In the genomic region with DNA sequence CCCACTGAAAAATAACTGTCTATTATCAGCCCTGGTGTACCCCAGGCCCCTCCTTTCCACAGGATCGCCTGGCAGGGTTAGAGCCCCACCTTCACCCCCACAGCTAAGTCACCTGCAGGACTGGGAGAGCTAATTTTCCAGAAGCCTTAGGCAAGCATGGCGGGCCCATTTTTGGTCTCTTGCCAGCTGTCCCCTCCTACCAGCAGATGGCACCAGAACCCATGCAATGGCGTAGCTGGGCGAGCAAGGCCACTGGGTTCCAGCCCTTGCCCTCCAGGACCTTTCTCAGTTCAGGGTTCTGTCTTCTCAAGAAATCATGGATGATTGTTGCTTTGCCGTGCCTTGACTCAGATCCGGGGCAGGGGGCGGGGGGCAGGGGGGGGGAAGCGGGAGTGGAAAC, we compare ENCODE assay signal across 9 mouse cellular contexts. TPM values are rescaled to one million over a fixed set of nuclear protein-coding genes. Genes with fewer than 3 reads are reported as not detected.
A peak's percentile ranks its signal among the peaks of the same experiment; 100 is the strongest.
DNase-seq lines count a peak whose midpoint lies in the region; TF ChIP-seq lines count a peak whose summit lies in the region.
"Had no signal": no experiment of that assay in that cellular context is flagged by ENCODE, and none has a peak within 500 bp of the region (broad histone marks: within the 10 kb centered on the region; RNA-seq: fewer than 3 reads in every experiment).

No protein-coding gene starts in this region.

- TF ChIP-seq POLR2A in lung, adult 2 months (IDR thresholded peaks at IDR 0.05; ENCODE audit: borderline replicate concordance, extremely low read depth, low read depth, low read length): no peak

- whole genome bisulfite sequencing in lung, adult 2 months: 63% methylated on average over 8 of the region's 8 CpGs

- no peak overlapping the region for H3K4me3 ChIP-seq in lung, adult 2 months (replicated peaks; ENCODE audit: extremely low read depth, low read depth, low read length)
- H3K4me3 ChIP-seq: lung, embryonic 15.5 days had no signal

- DNase-seq in ovary, postnatal 36 days (ENCODE audit: low spot score): peak; percentile 67
- DNase-seq in ovary, adult 18-20 months (ENCODE audit: low spot score): no peak
- DNase-seq in adrenal gland, adult 8-10 months: peak; percentile 24
- DNase-seq in embryo, embryonic 11 days: peak; percentile 69
- peak; percentile 40 to 67 for DNase-seq in kidney, adult 8-10 months
- DNase-seq in lung, adult 2 months: peak; percentile 70
- DNase-seq in retina, postnatal 7 days (ENCODE audit: low read depth, low spot score): peak; percentile 69
- no peak for DNase-seq in spleen, postnatal 4 days (ENCODE audit: low spot score in 2 of 2)

- TF ChIP-seq CTCF in lung, adult 2 months (IDR thresholded peaks at IDR 0.05; ENCODE audit: insufficient read depth, low read length): peak; percentile 66

- H3K4me1 ChIP-seq in lung, adult 2 months (ENCODE audit: control insufficient read depth, insufficient read depth, low read length): no peaks in the 10 kb centered on the region

RNA-seq across cellular contexts. Expression of a gene that starts 40.0 kb away (rescaled TPM):
- 10 to 100 TPM; 15.4 to 31.1 (median 22.2) TPM for total RNA-seq in adrenal gland, adult 8-10 months (2022)
- polyA plus RNA-seq in lung, adult 2 months (2012; rRNA removed): 77.0 and 91.8 TPM in 2 replicates

Comparison
In these comparisons a context has a peak if more than half of its experiments do, and no peak if none do; other contexts are left out.
1. DNase-seq: peak in ovary, postnatal 36 days (single experiment), adrenal gland, adult 8-10 months (single experiment), embryo, embryonic 11 days (single experiment), kidney, adult 8-10 months (2 of 2), lung, adult 2 months (single experiment) and retina, postnatal 7 days (single experiment); none in ovary, adult 18-20 months (single experiment) and spleen, postnatal 4 days (0 of 2).